Mouse (Mus musculus): ENCODE measurements around the gene Rps6kb2. TPM values are rescaled to one million over a fixed set of nuclear protein-coding genes. Genes with fewer than 3 reads are reported as not detected.

Rps6kb2 gene
- total RNA-seq, 2 experiments from 2014 or later: 26.0 to 26.3 TPM

- no peak for DNase-seq
These were observed 47.3 kb downstream of the Rps6kb2 start for GRCm38 (mm10) chr19:4115816-4116215.

DNA sequence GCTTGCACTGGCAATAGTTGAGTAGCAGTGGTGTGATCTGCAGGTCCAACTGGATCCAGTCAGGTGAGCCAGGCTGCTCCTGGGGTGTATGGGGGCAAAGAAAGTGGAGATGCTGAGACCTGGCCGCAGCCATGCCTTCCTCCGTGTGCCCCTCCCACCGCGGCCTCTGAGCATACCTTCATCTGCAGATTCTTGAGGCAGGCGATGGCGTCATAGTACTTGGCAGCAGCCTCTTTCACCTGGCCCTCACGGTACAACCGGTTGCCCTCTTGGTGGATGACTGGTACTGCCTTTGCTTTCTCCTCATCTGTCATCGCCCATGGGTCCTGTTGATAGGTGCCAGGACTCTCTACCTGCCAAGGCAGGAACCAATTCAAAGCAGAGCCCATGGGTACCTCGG, 48.0 kb downstream of the Rps6kb2 start:
- no peak for DNase-seq

- DNase-seq: no peak
These were observed 48.6 kb downstream of the Rps6kb2 start for GRCm38 (mm10) chr19:4114551-4114950.

- no peak for DNase-seq
These were observed 49.3 kb downstream of the Rps6kb2 start for GRCm38 (mm10) chr19:4113806-4114230.

- peak; percentile 83 for DNase-seq
These were observed 49.9 kb downstream of the Rps6kb2 start for GRCm38 (mm10) chr19:4113186-4113805.

GRCm38 (mm10) chr19:4112063-4112960, 50.8 kb downstream of the Rps6kb2 start:
- DNase-seq: no peak

DNA sequence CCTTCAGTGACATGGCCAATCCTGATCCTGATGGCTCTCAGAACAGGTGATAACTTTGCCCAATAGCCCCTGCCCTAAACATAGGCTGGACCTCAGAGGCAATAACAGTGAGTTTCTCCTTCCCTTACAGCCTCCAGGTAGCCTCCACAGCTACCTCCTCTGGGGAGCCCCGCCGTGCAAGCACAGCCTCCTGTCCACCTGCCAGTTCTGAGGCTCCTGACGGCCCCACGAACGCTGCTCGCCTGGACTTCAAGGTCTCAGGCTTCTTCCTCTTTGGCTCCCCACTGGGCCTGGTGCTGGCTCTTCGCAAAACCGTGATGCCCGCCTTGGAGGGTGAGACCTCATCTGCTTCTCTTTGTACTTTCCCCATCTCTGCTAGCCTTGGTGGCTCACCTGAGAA, 54.6 kb downstream of the Rps6kb2 start:
- no peak for DNase-seq

DNA sequence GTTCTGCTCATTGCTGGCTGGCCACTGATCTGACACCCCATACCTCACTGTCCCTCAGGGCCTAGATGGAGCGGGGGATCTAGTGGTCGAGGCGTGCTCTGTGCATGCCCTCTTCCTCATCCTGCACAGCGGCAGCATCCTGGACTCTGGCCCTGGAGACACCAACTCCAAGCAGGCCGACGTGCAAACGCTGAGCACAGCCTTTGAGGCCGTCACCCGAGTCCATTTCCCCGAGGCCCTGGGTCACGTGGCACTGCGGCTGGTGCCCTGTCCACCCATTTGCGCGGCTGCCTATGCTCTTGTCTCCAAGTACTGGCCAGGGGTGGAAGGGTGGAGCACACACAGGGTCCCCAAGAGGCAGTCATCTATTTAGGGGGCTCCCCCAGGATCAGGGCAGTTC, 56.5 kb downstream of the Rps6kb2 start:
- no peak for DNase-seq

- no peak for DNase-seq
These were observed 58.4 kb downstream of the Rps6kb2 start for GRCm38 (mm10) chr19:4104675-4105194.

Other genes with a start within 250 kb of the Rps6kb2 start
- gene Aldh3b1, start 233.5 kb downstream of the Rps6kb2 start, total RNA-seq (2021): 1 to 10 TPM; 1.6 to 1.9 TPM
- gene Unc93b1, start 228.2 kb downstream of the Rps6kb2 start, total RNA-seq (2021): 10 to 100 TPM; 15.1 to 15.4 TPM
- under 1 TPM; 0.17 to 0.18 TPM for gene Aldh3b3, start 204.7 kb downstream of the Rps6kb2 start, total RNA-seq (2021)
- under 1 TPM; 0.12 to 0.32 TPM for gene Aldh3b2, start 191.0 kb downstream of the Rps6kb2 start, total RNA-seq (2021)
- 10 to 100 TPM; 10.6 to 12.0 TPM for gene Acy3, start 176.8 kb downstream of the Rps6kb2 start, total RNA-seq (2021)
- not detected for gene Tbx10, start 170.6 kb downstream of the Rps6kb2 start, total RNA-seq (2021)
- gene Nudt8, start 162.8 kb downstream of the Rps6kb2 start, total RNA-seq (2021): 10 to 100 TPM; 56.6 to 63.2 TPM
- 1 to 10 TPM; 1.4 to 2.4 TPM for gene Gm49405, start 162.7 kb downstream of the Rps6kb2 start, total RNA-seq (2021)
- gene Doc2g, start 160.0 kb downstream of the Rps6kb2 start, total RNA-seq (2021): 100 to 1,000 TPM; 106 to 120 TPM
- gene Ndufv1, start 150.5 kb downstream of the Rps6kb2 start, total RNA-seq (2021): 100 to 1,000 TPM; 774 to 835 TPM
- gene Gstp1, start 125.4 kb downstream of the Rps6kb2 start, total RNA-seq (2021): 100 to 1,000 TPM; 219 to 261 TPM
- gene Gstp2, start 117.3 kb downstream of the Rps6kb2 start, total RNA-seq (2021): 10 to 100 TPM; 69.7 to 73.5 TPM
- gene Gstp3, start 103.8 kb downstream of the Rps6kb2 start, total RNA-seq (2021): not detected
- gene Cabp2, start 81.8 kb downstream of the Rps6kb2 start, total RNA-seq (2021): not detected
- 10 to 100 TPM; 22.4 to 23.6 TPM for gene Cdk2ap2, start 66.2 kb downstream of the Rps6kb2 start, total RNA-seq (2021)
- gene Pitpnm1, start 63.4 kb downstream of the Rps6kb2 start, total RNA-seq (2021): 10 to 100 TPM; 41.8 to 42.9 TPM
- 10 to 100 TPM; 54.6 to 55.7 TPM for gene Aip, start 37.5 kb downstream of the Rps6kb2 start, total RNA-seq (2021)
- gene Gpr152, start 23.6 kb downstream of the Rps6kb2 start, total RNA-seq (2021): under 1 TPM in 1 of 2 experiments, not detected in 1; 0.07 TPM
- under 1 TPM in 1 of 2 experiments, not detected in 1; 0.18 TPM for gene Cabp4, start 19.3 kb downstream of the Rps6kb2 start, total RNA-seq (2021)
- gene Coro1b, start 14.7 kb downstream of the Rps6kb2 start, total RNA-seq (2021): 10 to 100 TPM; 74.6 to 74.8 TPM
- gene Ptprcap, start 9.8 kb downstream of the Rps6kb2 start, total RNA-seq (2021): 1 to 10 TPM; 2.0 to 2.2 TPM
- gene Carns1, start 12.1 kb upstream of the Rps6kb2 start, total RNA-seq (2021): 10 to 100 TPM; 46.7 to 49.0 TPM
- 1 to 10 TPM; 2.0 to 2.1 TPM for gene Tbc1d10c, start 27.9 kb upstream of the Rps6kb2 start, total RNA-seq (2021)
- gene Ppp1ca, start 28.7 kb upstream of the Rps6kb2 start, total RNA-seq (2021): 100 to 1,000 TPM; 481 to 484 TPM
- 1 to 10 TPM; 8.3 to 8.4 TPM for gene Rad9a, start 38.3 kb upstream of the Rps6kb2 start, total RNA-seq (2021)
- gene Clcf1, start 50.9 kb upstream of the Rps6kb2 start, total RNA-seq (2021): 1 to 10 TPM; 2.1 to 2.7 TPM
- not detected for gene AC109138.7, start 51.0 kb upstream of the Rps6kb2 start, total RNA-seq (2021)
- gene Pold4, start 68.5 kb upstream of the Rps6kb2 start, total RNA-seq (2021): 10 to 100 TPM; 11.0 to 11.2 TPM
- 1 to 10 TPM; 8.4 to 9.0 TPM for gene Ssh3, start 105.8 kb upstream of the Rps6kb2 start, total RNA-seq (2021)
- gene Ankrd13d, start 119.8 kb upstream of the Rps6kb2 start, total RNA-seq (2021): 1 to 10 TPM; 1.1 to 1.3 TPM
- gene Grk2, start 142.9 kb upstream of the Rps6kb2 start, total RNA-seq (2021): 10 to 100 TPM; 46.2 to 54.0 TPM
- gene Kdm2a, start 234.9 kb upstream of the Rps6kb2 start, total RNA-seq (2021): 10 to 100 TPM; 57.1 to 59.1 TPM

Measured in heart, postnatal 4 days (tissue).